Mouse (Mus musculus) heart, embryonic 11.5 days (tissue): ENCODE data around the gene E030018B13Rik. TPM values are rescaled to one million over a fixed set of nuclear protein-coding genes. Genes with fewer than 3 reads are reported as not detected.

Experiments
- ATAC-seq: fragments of 200-750 bp; cut with Nextera tagmentation; replicated peaks from 2 replicates; pipeline ENCODE4 v1.8.0; 2017; ENCODE audit warnings: moderate library complexity; ENCODE audit not compliant: insufficient number of reproducible peaks, low FRiP score, low TSS enrichment
- H3K27ac ChIP-seq: fragments of 300-500 bp; sonication (generic); 2 replicates; pipeline ENCODE4 v1.5.1; 2014; ENCODE audit warnings: mild to moderate bottlenecking, low read depth, low read length
- H3K27me3 ChIP-seq: fragments of 300-500 bp; sonication (generic); 2 replicates; pipeline ENCODE4 v1.6.1; 2014; ENCODE audit warnings: mild to moderate bottlenecking, low read length, mixed read lengths; ENCODE audit not compliant: control insufficient read depth, insufficient read depth
- H3K36me3 ChIP-seq: fragments of 300-500 bp; sonication (generic); 2 replicates; pipeline ENCODE4 v1.6.1; 2014; ENCODE audit warnings: mild to moderate bottlenecking, low read length, moderate library complexity, mixed read lengths; ENCODE audit not compliant: control insufficient read depth, insufficient read depth
- H3K4me1 ChIP-seq: fragments of 300-500 bp; sonication (generic); 2 replicates; pipeline ENCODE4 v1.6.1; 2014; ENCODE audit warnings: low read length; ENCODE audit not compliant: control insufficient read depth, insufficient read depth
- H3K4me2 ChIP-seq: fragments of 300-500 bp; sonication (generic); 2 replicates; pipeline ENCODE4 v1.6.1; 2014; ENCODE audit warnings: mild to moderate bottlenecking, moderate library complexity
- H3K4me3 ChIP-seq: fragments of 300-500 bp; sonication (generic); 2 replicates; pipeline ENCODE4 v1.5.1; 2014; ENCODE audit warnings: low read depth, low read length
- H3K9ac ChIP-seq: fragments of 300-500 bp; sonication (generic); 2 replicates; pipeline ENCODE4 v1.6.1; 2014; ENCODE audit warnings: mild to moderate bottlenecking, low read depth, low read length, moderate library complexity
- H3K9me3 ChIP-seq: fragments of 300-500 bp; sonication (generic); replicated peaks from 2 replicates; pipeline ENCODE4 v1.6.1; 2016; ENCODE audit warnings: low read length; ENCODE audit not compliant: control insufficient read depth
- WGBS: fragments of 180-500 bp; shearing (Covaris S2); extraction: QIAGEN DNeasy Blood & Tissue Kit; methylation state at CpG from one replicate; pipeline ENCODE4 v1.1.7; 2014; ENCODE audit not compliant: insufficient replicate concordance; 5-methylcytosine and 5-hydroxymethylcytosine counted together
- polyA plus RNA-seq: library from polyadenylated mRNA; unstranded; fragments of >200 nt; fragmentation: Nextera tagmentation; extraction: Ambion mirVana; gene quantifications from 2 replicates; pipeline ENCODE4 v1.2.1, GENCODE M21; 2014

E030018B13Rik gene
- polyA plus RNA-seq, 1 experiment from 2014 or later = not detected

- Histone ChIP-seq H3K27me3 (no peaks in the 10 kb centered on the region), H3K4me1 (peaks cover 26% of the 10 kb centered on the region), H3K27ac (no peak overlapping the region), H3K36me3 (no peaks in the 10 kb centered on the region), H3K9ac (0 out of 2 replicates have a peak overlapping the region, but pooled peaks have one; percentile 22), H3K9me3 (no peaks in the 10 kb centered on the region), H3K4me3 (no peak overlapping the region), H3K4me2 (no peak overlapping the region)
- no peak for ATAC-seq
- WGBS = 82% methylated on average over 12 of the region's 12 CpGs
Observed at GRCm38 (mm10) chr7:63918771-63919768, 2.4 kb downstream of the E030018B13Rik start.

GRCm38 (mm10) chr7:63921909-63922562 is 5.4 kb downstream of the E030018B13Rik start:
- Histone ChIP-seq H3K27me3 (no peaks in the 10 kb centered on the region), H3K4me1 (peaks cover 35% of the 10 kb centered on the region), H3K27ac (no peak overlapping the region), H3K4me3 (no peak overlapping the region), H3K4me2 (no peak overlapping the region), H3K9me3 (no peaks in the 10 kb centered on the region), H3K36me3 (no peaks in the 10 kb centered on the region), H3K9ac (no peak overlapping the region)
- ATAC-seq = no peak
- 75% methylated on average over 8 of the region's 8 CpGs for WGBS

- Histone ChIP-seq H3K27me3 (no peaks in the 10 kb centered on the region), H3K9ac (no peak overlapping the region), H3K4me3 (no peak overlapping the region), H3K4me1 (peaks cover 35% of the 10 kb centered on the region), H3K9me3 (no peaks in the 10 kb centered on the region), H3K36me3 (no peaks in the 10 kb centered on the region), H3K27ac (no peak overlapping the region), H3K4me2 (no peak overlapping the region)
- no peak for ATAC-seq
- WGBS = 69% methylated on average over 2 of the region's 2 CpGs
Observed at GRCm38 (mm10) chr7:63922571-63922970, 5.9 kb downstream of the E030018B13Rik start.

- Histone ChIP-seq H3K4me3 (no peak overlapping the region), H3K4me1 (peaks cover 38% of the 10 kb centered on the region), H3K4me2 (no peak overlapping the region), H3K9ac (no peak overlapping the region), H3K27me3 (no peaks in the 10 kb centered on the region), H3K9me3 (no peaks in the 10 kb centered on the region), H3K27ac (no peak overlapping the region), H3K36me3 (no peaks in the 10 kb centered on the region)
- WGBS = 89% methylated on average over 1 of the region's 1 CpGs
- ATAC-seq = no peak
Observed at GRCm38 (mm10) chr7:63922975-63923374, 6.3 kb downstream of the E030018B13Rik start.

- no peaks in the 10 kb centered on the region for H3K36me3 ChIP-seq
- no peak overlapping the region for H3K9ac ChIP-seq
- WGBS = 36% methylated on average over 1 of the region's 1 CpGs
- no peak overlapping the region for H3K27ac ChIP-seq
- H3K4me1 ChIP-seq = peaks cover 39% of the 10 kb centered on the region
- no peaks in the 10 kb centered on the region for H3K27me3 ChIP-seq
- no peak for ATAC-seq
- no peaks in the 10 kb centered on the region for H3K9me3 ChIP-seq
- H3K4me2 ChIP-seq = no peak overlapping the region
- no peak overlapping the region for H3K4me3 ChIP-seq
Observed at GRCm38 (mm10) chr7:63924151-63924550, 7.5 kb downstream of the E030018B13Rik start.

- H3K27me3 ChIP-seq = no peaks in the 10 kb centered on the region
- peaks cover 32% of the 10 kb centered on the region for H3K4me1 ChIP-seq
- H3K27ac ChIP-seq = no peak overlapping the region
- no peaks in the 10 kb centered on the region for H3K9me3 ChIP-seq
- WGBS = 75% methylated on average over 6 of the region's 6 CpGs
- H3K4me3 ChIP-seq = no peak overlapping the region
- no peaks in the 10 kb centered on the region for H3K36me3 ChIP-seq
- ATAC-seq = no peak
- no peak overlapping the region for H3K9ac ChIP-seq
- H3K4me2 ChIP-seq = no peak overlapping the region
Observed at GRCm38 (mm10) chr7:63924747-63925412, 8.2 kb downstream of the E030018B13Rik start.

- no peak overlapping the region for H3K27ac ChIP-seq
- H3K4me2 ChIP-seq = no peak overlapping the region
- 73% methylated on average over 14 of the region's 14 CpGs for WGBS
- H3K36me3 ChIP-seq = no peaks in the 10 kb centered on the region
- peaks cover 28% of the 10 kb centered on the region for H3K4me1 ChIP-seq
- H3K4me3 ChIP-seq = no peak overlapping the region
- no peaks in the 10 kb centered on the region for H3K9me3 ChIP-seq
- no peak overlapping the region for H3K9ac ChIP-seq
- no peak for ATAC-seq
- H3K27me3 ChIP-seq = no peaks in the 10 kb centered on the region
Observed at GRCm38 (mm10) chr7:63925413-63926360, 9.0 kb downstream of the E030018B13Rik start.
